Mouse (Mus musculus): ENCODE results near the gene Sun1.

Sun1 gene

GRCm38 (mm10) chr5:139199995-139200769 is at the start of gene Sun1:
Sun1 (plus strand) TSS chr5:139200637.
- peak; percentile 99 for DNase-seq (ENCODE audit: low spot score)

- DNase-seq (ENCODE audit: low spot score), result no peak
Measured at GRCm38 (mm10) chr5:139160899-139161298, 39.5 kb upstream of the Sun1 start.

- no peak for DNase-seq (ENCODE audit: low spot score)
Measured at GRCm38 (mm10) chr5:139161632-139162031, 38.8 kb upstream of the Sun1 start.

GRCm38 (mm10) chr5:139166781-139167361 is 33.6 kb upstream of the Sun1 start:
- DNase-seq (ENCODE audit: low spot score), result no peak

- DNase-seq (ENCODE audit: low spot score), result no peak
Measured at GRCm38 (mm10) chr5:139167548-139167947, 32.9 kb upstream of the Sun1 start.

- no peak for DNase-seq (ENCODE audit: low spot score)
Measured at GRCm38 (mm10) chr5:139171929-139172328, 28.5 kb upstream of the Sun1 start.

GRCm38 (mm10) chr5:139174141-139174540 is 26.3 kb upstream of the Sun1 start:
- DNase-seq (ENCODE audit: low spot score), result peak; percentile 23

- peak; percentile 14 for DNase-seq (ENCODE audit: low spot score)
Measured at GRCm38 (mm10) chr5:139174556-139175547, 25.6 kb upstream of the Sun1 start.

- DNase-seq (ENCODE audit: low spot score), result peak; percentile 91
Measured at GRCm38 (mm10) chr5:139178895-139179631, 21.4 kb upstream of the Sun1 start.

- no peak for DNase-seq (ENCODE audit: low spot score)
Measured at GRCm38 (mm10) chr5:139183131-139183530, 17.3 kb upstream of the Sun1 start.

GRCm38 (mm10) chr5:139183601-139184000 is 16.8 kb upstream of the Sun1 start:
- DNase-seq (ENCODE audit: low spot score), result no peak

GRCm38 (mm10) chr5:139184897-139185296 is 15.5 kb upstream of the Sun1 start:
- no peak for DNase-seq (ENCODE audit: low spot score)

GRCm38 (mm10) chr5:139189726-139190125 is 10.7 kb upstream of the Sun1 start:
- no peak for DNase-seq (ENCODE audit: low spot score)

GRCm38 (mm10) chr5:139190958-139191357 is 9.5 kb upstream of the Sun1 start:
- DNase-seq (ENCODE audit: low spot score), result no peak

- DNase-seq (ENCODE audit: low spot score), result no peak
Measured at GRCm38 (mm10) chr5:139198779-139199178, 1.7 kb upstream of the Sun1 start.

- peak; percentile 13 for DNase-seq (ENCODE audit: low spot score)
Measured at GRCm38 (mm10) chr5:139199636-139199994, 822 bp upstream of the Sun1 start.

GRCm38 (mm10) chr5:139200770-139201569 is 533 bp downstream of the Sun1 start:
- peak; percentile 29 for DNase-seq (ENCODE audit: low spot score)

- no peak for DNase-seq (ENCODE audit: low spot score)
Measured at GRCm38 (mm10) chr5:139202127-139202526, 1.7 kb downstream of the Sun1 start.

GRCm38 (mm10) chr5:139203312-139203711 is 2.9 kb downstream of the Sun1 start:
- no peak for DNase-seq (ENCODE audit: low spot score)

- no peak for DNase-seq (ENCODE audit: low spot score)
Measured at GRCm38 (mm10) chr5:139206081-139206480, 5.6 kb downstream of the Sun1 start.

GRCm38 (mm10) chr5:139206525-139206924 is 6.1 kb downstream of the Sun1 start:
- no peak for DNase-seq (ENCODE audit: low spot score)

All from embryo, embryonic 10 days (tissue).